Mouse (Mus musculus): ENCODE results near the gene Cd101. TPM values are rescaled to one million over a fixed set of nuclear protein-coding genes. Genes with fewer than 3 reads are reported as not detected.

Gene Cd101
- polyA plus RNA-seq, 1 experiment, result 1.4 TPM

DNA sequence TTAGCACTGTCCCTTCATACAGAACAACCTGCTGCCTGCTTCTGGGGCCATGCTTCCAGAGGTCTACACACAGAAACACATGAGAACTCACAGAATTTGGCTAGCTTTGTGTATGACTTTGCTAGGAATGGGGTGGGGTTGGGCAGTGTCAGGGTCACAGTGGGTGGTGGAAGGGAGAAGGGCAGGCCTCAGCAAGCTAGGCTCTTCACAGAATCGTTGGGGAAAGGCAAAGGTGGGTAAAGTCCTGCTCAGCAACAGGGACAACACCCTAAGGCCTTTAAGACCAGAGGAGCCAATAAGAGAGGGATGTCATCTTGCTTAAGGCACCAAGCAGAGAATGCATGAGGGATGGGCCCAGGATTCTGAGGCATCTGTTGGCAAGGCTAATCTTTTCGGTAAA is 19.4 kb upstream of the Cd101 start:
- 93% methylated on average over 2 of the region's 2 CpGs for WGBS
- H3K4me1 ChIP-seq (replicated peaks; ENCODE audit: control insufficient read depth, insufficient read depth, low read length), result peaks cover 8% of the 10 kb centered on the region; the same call in 1 of the 2 replicates
- TF ChIP-seq POLR2A (IDR thresholded peaks at IDR 0.05; ENCODE audit: control insufficient read depth, extremely low read depth, insufficient read depth, low read length, poor library complexity), result no peak
- no peak for TF ChIP-seq CTCF (IDR thresholded peaks at IDR 0.05; ENCODE audit: borderline replicate concordance, control insufficient read depth, extremely low read depth, insufficient read depth, low read length, poor library complexity)
- H3K36me3 ChIP-seq (ENCODE audit: control insufficient read depth, insufficient read depth, low read length), result no peaks in the 10 kb centered on the region
- no peak overlapping the region for H3K4me3 ChIP-seq (ENCODE audit: control insufficient read depth, insufficient read depth, low read length)
- H3K27me3 ChIP-seq (ENCODE audit: control insufficient read depth, insufficient read depth, low read length), result no peaks in the 10 kb centered on the region; the same call in 1 of the 2 replicates
- H3K27ac ChIP-seq (ENCODE audit: control insufficient read depth, insufficient read depth, low read length), result no peak overlapping the region
- no peak for DNase-seq

DNA sequence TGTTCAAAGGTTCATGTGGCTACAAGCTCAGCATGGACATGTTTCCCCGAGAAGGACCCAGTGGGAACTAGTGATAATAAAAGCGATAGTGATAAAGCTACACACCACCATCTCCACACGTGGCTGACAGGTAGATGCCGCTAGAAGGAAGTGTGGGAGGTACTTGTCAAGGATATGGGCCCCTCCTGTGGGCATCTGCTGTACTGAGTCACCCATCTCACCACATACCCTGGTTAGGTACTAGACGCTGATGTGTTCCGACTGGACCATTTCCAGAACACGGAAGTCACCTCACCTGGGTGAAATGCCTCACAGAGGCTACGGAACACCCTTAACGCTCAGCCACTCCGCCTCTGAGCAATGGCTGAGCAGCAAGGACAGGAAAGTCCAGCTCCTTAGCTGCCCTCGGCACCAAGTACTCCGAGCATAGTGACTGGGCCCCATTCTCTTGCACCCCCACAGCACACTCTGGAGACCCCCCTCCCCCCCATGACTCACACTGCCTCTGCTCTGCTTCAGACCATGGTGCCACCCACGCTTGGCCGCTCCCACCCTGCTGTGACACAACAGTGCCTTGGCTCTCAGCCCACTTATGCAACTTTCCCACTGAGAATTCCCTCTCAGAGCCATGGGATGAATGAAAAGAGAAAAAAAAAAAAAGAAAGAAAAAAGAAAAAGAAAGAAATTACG is 18.4 kb upstream of the Cd101 start:
- Histone ChIP-seq H3K27ac (ENCODE audit: control insufficient read depth, insufficient read depth, low read length) (no peak overlapping the region), H3K4me1 (replicated peaks; ENCODE audit: control insufficient read depth, insufficient read depth, low read length) (peaks cover 8% of the 10 kb centered on the region; the same call in 1 of the 2 replicates), H3K36me3 (ENCODE audit: control insufficient read depth, insufficient read depth, low read length) (no peaks in the 10 kb centered on the region), H3K27me3 (ENCODE audit: control insufficient read depth, insufficient read depth, low read length) (no peaks in the 10 kb centered on the region; the same call in 1 of the 2 replicates), H3K4me3 (ENCODE audit: control insufficient read depth, insufficient read depth, low read length) (no peak overlapping the region)
- WGBS, result 86% methylated on average over 15 of the region's 15 CpGs
- no peak for DNase-seq
- no peak for TF ChIP-seq POLR2A (IDR thresholded peaks at IDR 0.05; ENCODE audit: control insufficient read depth, extremely low read depth, insufficient read depth, low read length, poor library complexity)
- TF ChIP-seq CTCF (IDR thresholded peaks at IDR 0.05; ENCODE audit: borderline replicate concordance, control insufficient read depth, extremely low read depth, insufficient read depth, low read length, poor library complexity), result no peak

- TF ChIP-seq CTCF (IDR thresholded peaks at IDR 0.05; ENCODE audit: borderline replicate concordance, control insufficient read depth, extremely low read depth, insufficient read depth, low read length, poor library complexity) (no peak), POLR2A (IDR thresholded peaks at IDR 0.05; ENCODE audit: control insufficient read depth, extremely low read depth, insufficient read depth, low read length, poor library complexity) (no peak)
- no peak for DNase-seq
- H3K27me3 ChIP-seq (ENCODE audit: control insufficient read depth, insufficient read depth, low read length), result no peaks in the 10 kb centered on the region; the same call in 1 of the 2 replicates
- H3K4me1 ChIP-seq (replicated peaks; ENCODE audit: control insufficient read depth, insufficient read depth, low read length), result peaks cover 8% of the 10 kb centered on the region; the same call in 1 of the 2 replicates
- no peak overlapping the region for H3K27ac ChIP-seq (ENCODE audit: control insufficient read depth, insufficient read depth, low read length)
- 94% methylated on average over 15 of the region's 15 CpGs for WGBS
- no peak overlapping the region for H3K4me3 ChIP-seq (ENCODE audit: control insufficient read depth, insufficient read depth, low read length)
- H3K36me3 ChIP-seq (ENCODE audit: control insufficient read depth, insufficient read depth, low read length), result no peaks in the 10 kb centered on the region
These were observed 16.1 kb upstream of the Cd101 start for GRCm38 (mm10) chr3:101045431-101045830.

DNA sequence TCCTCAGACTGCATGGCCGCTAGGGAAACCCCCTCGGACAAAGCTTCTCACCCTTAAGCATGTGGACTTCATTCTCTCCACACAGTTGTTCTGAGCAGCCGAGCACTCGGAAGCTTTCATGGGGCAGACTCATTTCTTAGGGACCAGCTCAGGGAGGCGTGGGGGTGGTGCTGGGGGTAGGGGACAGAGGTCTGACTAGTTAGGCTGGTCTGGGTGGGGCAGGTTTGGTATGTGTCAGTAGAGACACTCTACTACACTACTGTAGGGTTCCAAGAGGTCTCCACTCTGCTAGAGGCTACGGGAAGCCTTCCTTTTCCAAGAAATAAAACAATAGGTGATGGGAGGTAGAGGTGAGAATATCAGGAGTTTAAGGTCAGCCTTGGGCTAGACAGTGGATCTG is 15.3 kb upstream of the Cd101 start:
- TF ChIP-seq POLR2A (IDR thresholded peaks at IDR 0.05; ENCODE audit: control insufficient read depth, extremely low read depth, insufficient read depth, low read length, poor library complexity), result no peak
- no peak for TF ChIP-seq CTCF (IDR thresholded peaks at IDR 0.05; ENCODE audit: borderline replicate concordance, control insufficient read depth, extremely low read depth, insufficient read depth, low read length, poor library complexity)
- Histone ChIP-seq H3K27ac (ENCODE audit: control insufficient read depth, insufficient read depth, low read length) (no peak overlapping the region), H3K36me3 (ENCODE audit: control insufficient read depth, insufficient read depth, low read length) (no peaks in the 10 kb centered on the region), H3K4me1 (replicated peaks; ENCODE audit: control insufficient read depth, insufficient read depth, low read length) (peaks cover 8% of the 10 kb centered on the region; the same call in 1 of the 2 replicates), H3K27me3 (ENCODE audit: control insufficient read depth, insufficient read depth, low read length) (no peaks in the 10 kb centered on the region; the same call in 1 of the 2 replicates), H3K4me3 (ENCODE audit: control insufficient read depth, insufficient read depth, low read length) (no peak overlapping the region)
- no peak for DNase-seq
- whole genome bisulfite sequencing, result 96% methylated on average over 6 of the region's 6 CpGs

GRCm38 (mm10) chr3:101041997-101042396 is 12.6 kb upstream of the Cd101 start:
- H3K27ac ChIP-seq (ENCODE audit: control insufficient read depth, insufficient read depth, low read length), result no peak overlapping the region
- H3K4me1 ChIP-seq (replicated peaks; ENCODE audit: control insufficient read depth, insufficient read depth, low read length), result no peaks in the 10 kb centered on the region
- no peak for DNase-seq
- WGBS, result 91% methylated on average over 7 of the region's 7 CpGs
- H3K27me3 ChIP-seq (ENCODE audit: control insufficient read depth, insufficient read depth, low read length), result no peaks in the 10 kb centered on the region
- no peak for TF ChIP-seq CTCF (IDR thresholded peaks at IDR 0.05; ENCODE audit: borderline replicate concordance, control insufficient read depth, extremely low read depth, insufficient read depth, low read length, poor library complexity)
- TF ChIP-seq POLR2A (IDR thresholded peaks at IDR 0.05; ENCODE audit: control insufficient read depth, extremely low read depth, insufficient read depth, low read length, poor library complexity), result no peak
- no peak overlapping the region for H3K4me3 ChIP-seq (ENCODE audit: control insufficient read depth, insufficient read depth, low read length)
- no peaks in the 10 kb centered on the region for H3K36me3 ChIP-seq (ENCODE audit: control insufficient read depth, insufficient read depth, low read length)

GRCm38 (mm10) chr3:101037984-101038545 is 8.7 kb upstream of the Cd101 start:
- 36% methylated on average over 5 of the region's 5 CpGs for WGBS
- Histone ChIP-seq H3K27me3 (ENCODE audit: control insufficient read depth, insufficient read depth, low read length) (no peaks in the 10 kb centered on the region), H3K4me1 (replicated peaks; ENCODE audit: control insufficient read depth, insufficient read depth, low read length) (peaks cover 8% of the 10 kb centered on the region), H3K4me3 (ENCODE audit: control insufficient read depth, insufficient read depth, low read length) (no peak overlapping the region), H3K36me3 (ENCODE audit: control insufficient read depth, insufficient read depth, low read length) (no peaks in the 10 kb centered on the region), H3K27ac (ENCODE audit: control insufficient read depth, insufficient read depth, low read length) (no peak overlapping the region)
- no peak for DNase-seq
- TF ChIP-seq POLR2A (IDR thresholded peaks at IDR 0.05; ENCODE audit: control insufficient read depth, extremely low read depth, insufficient read depth, low read length, poor library complexity), result no peak
- no peak for TF ChIP-seq CTCF (IDR thresholded peaks at IDR 0.05; ENCODE audit: borderline replicate concordance, control insufficient read depth, extremely low read depth, insufficient read depth, low read length, poor library complexity)
